Mouse (Mus musculus): ENCODE results near the gene Plin4. TPM values are rescaled to one million over a fixed set of nuclear protein-coding genes. Genes with fewer than 3 reads are reported as not detected.

The Plin4 gene
- polyA plus RNA-seq, 1 experiment = 29.0 TPM

GRCm38 (mm10) chr17:56137839-56138613, 28.4 kb upstream of the Plin4 start:
- 79% methylated on average over 25 of the region's 25 CpGs for WGBS
- TF ChIP-seq POLR2A (IDR thresholded peaks at IDR 0.05; ENCODE audit: control insufficient read depth, extremely low read depth, insufficient read depth, low read length, poor library complexity) = no peak
- TF ChIP-seq CTCF (IDR thresholded peaks at IDR 0.05; ENCODE audit: borderline replicate concordance, control insufficient read depth, extremely low read depth, insufficient read depth, low read length, poor library complexity) = no peak
- Histone ChIP-seq H3K27me3 (ENCODE audit: control insufficient read depth, insufficient read depth, low read length) (peaks cover 3% of the 10 kb centered on the region; the same call in 1 of the 2 replicates), H3K4me3 (ENCODE audit: control insufficient read depth, insufficient read depth, low read length) (no peak overlapping the region), H3K36me3 (ENCODE audit: control insufficient read depth, insufficient read depth, low read length) (no peaks in the 10 kb centered on the region), H3K4me1 (replicated peaks; ENCODE audit: control insufficient read depth, insufficient read depth, low read length) (peaks cover 30% of the 10 kb centered on the region), H3K27ac (ENCODE audit: control insufficient read depth, insufficient read depth, low read length) (no peak overlapping the region)
- no peak for DNase-seq

- no peak for DNase-seq
- H3K4me1 ChIP-seq (replicated peaks; ENCODE audit: control insufficient read depth, insufficient read depth, low read length) = peaks cover 22% of the 10 kb centered on the region
- WGBS = 90% methylated on average over 7 of the region's 7 CpGs
- no peak overlapping the region for H3K27ac ChIP-seq (ENCODE audit: control insufficient read depth, insufficient read depth, low read length)
- H3K36me3 ChIP-seq (ENCODE audit: control insufficient read depth, insufficient read depth, low read length) = no peaks in the 10 kb centered on the region
- TF ChIP-seq POLR2A (IDR thresholded peaks at IDR 0.05; ENCODE audit: control insufficient read depth, extremely low read depth, insufficient read depth, low read length, poor library complexity) = no peak
- TF ChIP-seq CTCF (IDR thresholded peaks at IDR 0.05; ENCODE audit: borderline replicate concordance, control insufficient read depth, extremely low read depth, insufficient read depth, low read length, poor library complexity) = no peak
- peaks cover 3% of the 10 kb centered on the region; the same call in 1 of the 2 replicates for H3K27me3 ChIP-seq (ENCODE audit: control insufficient read depth, insufficient read depth, low read length)
- H3K4me3 ChIP-seq (ENCODE audit: control insufficient read depth, insufficient read depth, low read length) = no peak overlapping the region
Measured at GRCm38 (mm10) chr17:56136558-56136957, 27.0 kb upstream of the Plin4 start.

- peak overlapping the region; percentile 42 for H3K4me3 ChIP-seq (ENCODE audit: control insufficient read depth, insufficient read depth, low read length)
- H3K4me1 ChIP-seq (replicated peaks; ENCODE audit: control insufficient read depth, insufficient read depth, low read length) = peaks cover 16% of the 10 kb centered on the region
- H3K27me3 ChIP-seq (ENCODE audit: control insufficient read depth, insufficient read depth, low read length) = no peaks in the 10 kb centered on the region
- H3K27ac ChIP-seq (ENCODE audit: control insufficient read depth, insufficient read depth, low read length) = no peak overlapping the region
- H3K36me3 ChIP-seq (ENCODE audit: control insufficient read depth, insufficient read depth, low read length) = no peaks in the 10 kb centered on the region
- 2% methylated on average over 27 of the region's 27 CpGs for WGBS
- TF ChIP-seq CTCF (IDR thresholded peaks at IDR 0.05; ENCODE audit: borderline replicate concordance, control insufficient read depth, extremely low read depth, insufficient read depth, low read length, poor library complexity) (peak; percentile 97), POLR2A (IDR thresholded peaks at IDR 0.05; ENCODE audit: control insufficient read depth, extremely low read depth, insufficient read depth, low read length, poor library complexity) (no peak)
- DNase-seq = peak; percentile 77
Measured at GRCm38 (mm10) chr17:56134463-56134971, 24.9 kb upstream of the Plin4 start.

- H3K27me3 ChIP-seq (ENCODE audit: control insufficient read depth, insufficient read depth, low read length) = no peaks in the 10 kb centered on the region
- DNase-seq = no peak
- H3K4me3 ChIP-seq (ENCODE audit: control insufficient read depth, insufficient read depth, low read length) = peak overlapping the region; percentile 42; the same call in 1 of the 2 replicates
- TF ChIP-seq POLR2A (IDR thresholded peaks at IDR 0.05; ENCODE audit: control insufficient read depth, extremely low read depth, insufficient read depth, low read length, poor library complexity) = no peak
- no peak for TF ChIP-seq CTCF (IDR thresholded peaks at IDR 0.05; ENCODE audit: borderline replicate concordance, control insufficient read depth, extremely low read depth, insufficient read depth, low read length, poor library complexity)
- no peak overlapping the region for H3K27ac ChIP-seq (ENCODE audit: control insufficient read depth, insufficient read depth, low read length)
- no peaks in the 10 kb centered on the region for H3K36me3 ChIP-seq (ENCODE audit: control insufficient read depth, insufficient read depth, low read length)
- 6% methylated on average over 19 of the region's 21 CpGs for WGBS
- H3K4me1 ChIP-seq (replicated peaks; ENCODE audit: control insufficient read depth, insufficient read depth, low read length) = peaks cover 12% of the 10 kb centered on the region
Measured at GRCm38 (mm10) chr17:56133457-56134363, 24.1 kb upstream of the Plin4 start.

- WGBS = 7% methylated on average over 14 of the region's 14 CpGs
- H3K27me3 ChIP-seq (ENCODE audit: control insufficient read depth, insufficient read depth, low read length) = no peaks in the 10 kb centered on the region
- H3K4me3 ChIP-seq (ENCODE audit: control insufficient read depth, insufficient read depth, low read length) = no peak overlapping the region
- no peak overlapping the region for H3K27ac ChIP-seq (ENCODE audit: control insufficient read depth, insufficient read depth, low read length)
- peak; percentile 57 for DNase-seq
- H3K36me3 ChIP-seq (ENCODE audit: control insufficient read depth, insufficient read depth, low read length) = no peaks in the 10 kb centered on the region
- TF ChIP-seq CTCF (IDR thresholded peaks at IDR 0.05; ENCODE audit: borderline replicate concordance, control insufficient read depth, extremely low read depth, insufficient read depth, low read length, poor library complexity) (peak; percentile 90), POLR2A (IDR thresholded peaks at IDR 0.05; ENCODE audit: control insufficient read depth, extremely low read depth, insufficient read depth, low read length, poor library complexity) (no peak)
- peaks cover 12% of the 10 kb centered on the region for H3K4me1 ChIP-seq (replicated peaks; ENCODE audit: control insufficient read depth, insufficient read depth, low read length)
Measured at GRCm38 (mm10) chr17:56132661-56133060, 23.1 kb upstream of the Plin4 start.

- WGBS = 42% methylated on average over 7 of the region's 7 CpGs
- H3K27ac ChIP-seq (ENCODE audit: control insufficient read depth, insufficient read depth, low read length) = no peak overlapping the region
- H3K4me1 ChIP-seq (replicated peaks; ENCODE audit: control insufficient read depth, insufficient read depth, low read length) = peaks cover 12% of the 10 kb centered on the region
- H3K36me3 ChIP-seq (ENCODE audit: control insufficient read depth, insufficient read depth, low read length) = no peaks in the 10 kb centered on the region
- no peaks in the 10 kb centered on the region for H3K27me3 ChIP-seq (ENCODE audit: control insufficient read depth, insufficient read depth, low read length)
- no peak for TF ChIP-seq POLR2A (IDR thresholded peaks at IDR 0.05; ENCODE audit: control insufficient read depth, extremely low read depth, insufficient read depth, low read length, poor library complexity)
- peak; percentile 91 for TF ChIP-seq CTCF (IDR thresholded peaks at IDR 0.05; ENCODE audit: borderline replicate concordance, control insufficient read depth, extremely low read depth, insufficient read depth, low read length, poor library complexity)
- no peak overlapping the region for H3K4me3 ChIP-seq (ENCODE audit: control insufficient read depth, insufficient read depth, low read length)
- DNase-seq = peak; percentile 69
Measured at GRCm38 (mm10) chr17:56131814-56132213, 22.2 kb upstream of the Plin4 start.

Measured in thymus, adult 2 months (tissue).